15 mouse cellular contexts compared by ENCODE assay signal in the genomic region with DNA sequence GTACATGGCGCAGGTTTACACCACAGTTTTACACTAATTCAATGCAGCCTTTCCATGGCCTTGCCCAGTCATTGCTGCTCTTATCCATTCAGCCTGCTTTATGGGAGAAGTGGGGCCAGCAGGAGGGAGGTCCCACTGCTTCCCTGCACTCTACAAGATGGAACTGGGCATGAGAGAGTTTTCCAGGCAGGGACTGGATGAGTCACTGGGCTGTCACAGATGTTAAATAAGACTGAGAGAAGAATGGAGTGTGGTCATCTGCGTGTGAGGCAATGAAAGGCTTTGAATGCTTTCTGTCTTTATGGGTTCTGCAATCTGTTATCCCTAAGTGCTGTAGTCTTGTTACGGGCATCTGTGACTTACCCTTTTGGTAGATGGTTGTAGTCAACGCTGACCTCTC.
DNase-seq lines count a peak whose midpoint lies in the region; ATAC-seq lines count a peak whose summit lies in the region.
"Had no signal": no experiment of that assay in that cellular context is flagged by ENCODE, and none has a peak within 500 bp of the region (broad histone marks: within the 10 kb centered on the region; RNA-seq: fewer than 3 reads in every experiment).

No protein-coding gene starts in this region.

- H3K4me1 ChIP-seq in embryonic facial prominence, embryonic 13.5 days: peaks cover 55% of the 10 kb centered on the region
- peaks cover 44% of the 10 kb centered on the region for H3K4me1 ChIP-seq in embryonic facial prominence, embryonic 10.5 days
- peaks cover 48% of the 10 kb centered on the region for H3K4me1 ChIP-seq in lung, embryonic 15.5 days
- H3K4me1 ChIP-seq in intestine, embryonic 15.5 days (replicated peaks): peaks cover 35% of the 10 kb centered on the region

- H3K9ac ChIP-seq in embryonic facial prominence, embryonic 13.5 days: no peak overlapping the region
- H3K9ac ChIP-seq in lung, embryonic 15.5 days: no peak overlapping the region
- no peak overlapping the region for H3K9ac ChIP-seq in intestine, embryonic 15.5 days
- H3K9ac ChIP-seq: forebrain, embryonic 13.5 days had no signal

- peak overlapping the region; percentile 58 for H3K27ac ChIP-seq in embryonic facial prominence, embryonic 13.5 days
- no peak overlapping the region for H3K27ac ChIP-seq in embryonic facial prominence, embryonic 10.5 days (replicated peaks)
- peak overlapping the region; percentile 70 for H3K27ac ChIP-seq in lung, embryonic 15.5 days
- H3K27ac ChIP-seq in intestine, embryonic 15.5 days: peak overlapping the region; percentile 42; the same call in 1 of the 2 replicates
- H3K27ac ChIP-seq: forebrain, embryonic 13.5 days; midbrain, embryonic 10.5 days had no signal

- no peaks in the 10 kb centered on the region for H3K36me3 ChIP-seq in embryonic facial prominence, embryonic 13.5 days
- no peaks in the 10 kb centered on the region for H3K36me3 ChIP-seq in embryonic facial prominence, embryonic 10.5 days (replicated peaks)
- no peaks in the 10 kb centered on the region for H3K36me3 ChIP-seq in lung, embryonic 15.5 days
- no peaks in the 10 kb centered on the region for H3K36me3 ChIP-seq in intestine, embryonic 15.5 days
- H3K36me3 ChIP-seq: midbrain, embryonic 10.5 days had no signal

- no peak for ATAC-seq in embryonic facial prominence, embryonic 13.5 days (ENCODE audit: insufficient number of reproducible peaks, insufficient read depth, low FRiP score, low TSS enrichment, low read depth)
- ATAC-seq in lung, embryonic 15.5 days (ENCODE audit: borderline replicate concordance, extremely low read depth, low FRiP score, low TSS enrichment): no peak
- ATAC-seq in intestine, embryonic 15.5 days: 0 out of 2 replicates have a peak, but pooled peaks have one; percentile 31
- ATAC-seq in megakaryocyte, adult 5-6 weeks (ENCODE audit: poor library complexity, severe bottlenecking): no peak
- ATAC-seq: CD4-positive, CD25-positive, alpha-beta regulatory T cell, adult 4 months; forebrain, embryonic 13.5 days; inflammation-experienced regulatory T-cells, adult 6 months had no signal

- 78% methylated on average over 4 of the region's 4 CpGs for WGBS in embryonic facial prominence, embryonic 13.5 days
- WGBS in embryonic facial prominence, embryonic 10.5 days: 89% methylated on average over 4 of the region's 4 CpGs
- WGBS in lung, embryonic 15.5 days: 83% methylated on average over 4 of the region's 4 CpGs
- WGBS in intestine, embryonic 15.5 days: 73% methylated on average over 4 of the region's 4 CpGs

- no peak for DNase-seq in embryonic facial prominence, embryonic 10.5 days (ENCODE audit: low spot score)
- DNase-seq in lung, adult 18-20 months: no peak
- DNase-seq in adipocyte (ENCODE audit: low spot score): peak; percentile 78
- no peak for DNase-seq in urinary bladder, adult 18-20 months (ENCODE audit: low spot score in 2 of 2)
- DNase-seq: cerebellum, adult 2 months; retina, postnatal 1 day; thymus, postnatal 25 days had no signal

- no peaks in the 10 kb centered on the region for H3K9me3 ChIP-seq in embryonic facial prominence, embryonic 13.5 days
- no peaks in the 10 kb centered on the region for H3K9me3 ChIP-seq in embryonic facial prominence, embryonic 10.5 days
- H3K9me3 ChIP-seq in lung, embryonic 15.5 days: no peaks in the 10 kb centered on the region
- H3K9me3 ChIP-seq in intestine, embryonic 15.5 days: no peaks in the 10 kb centered on the region
- H3K9me3 ChIP-seq: forebrain, embryonic 13.5 days; midbrain, embryonic 10.5 days had no signal

- H3K4me2 ChIP-seq in embryonic facial prominence, embryonic 13.5 days: no peak overlapping the region
- H3K4me2 ChIP-seq in lung, embryonic 15.5 days: no peak overlapping the region
- H3K4me2 ChIP-seq in intestine, embryonic 15.5 days (replicated peaks): no peak overlapping the region
- H3K4me2 ChIP-seq: forebrain, embryonic 13.5 days had no signal

- H3K4me3 ChIP-seq in embryonic facial prominence, embryonic 13.5 days: no peak overlapping the region
- H3K4me3 ChIP-seq in embryonic facial prominence, embryonic 10.5 days: no peak overlapping the region
- H3K4me3 ChIP-seq in lung, embryonic 15.5 days: no peak overlapping the region
- no peak overlapping the region for H3K4me3 ChIP-seq in intestine, embryonic 15.5 days (replicated peaks)
- H3K4me3 ChIP-seq: forebrain, embryonic 13.5 days; midbrain, embryonic 10.5 days had no signal

- no peaks in the 10 kb centered on the region for H3K27me3 ChIP-seq in embryonic facial prominence, embryonic 13.5 days
- no peaks in the 10 kb centered on the region for H3K27me3 ChIP-seq in embryonic facial prominence, embryonic 10.5 days (replicated peaks; ENCODE audit: low read depth, poor library complexity, severe bottlenecking)
- H3K27me3 ChIP-seq in lung, embryonic 15.5 days: no peaks in the 10 kb centered on the region
- H3K27me3 ChIP-seq in intestine, embryonic 15.5 days (replicated peaks): no peaks in the 10 kb centered on the region
- H3K27me3 ChIP-seq: forebrain, embryonic 13.5 days had no signal
